Mouse (Mus musculus) bone marrow macrophage, adult 2 months (primary cell): ENCODE measurements around the gene Kars.

Source experiments
- CTCF ChIP-seq: IDR thresholded peaks from 2 replicates; pipeline ENCODE4 v1.5.1; 2012; ENCODE audit warnings: low read depth, mild to moderate bottlenecking, low read length, moderate library complexity
- POLR2A ChIP-seq: IDR thresholded peaks from 2 replicates; pipeline ENCODE4 v1.6.1; 2012; ENCODE audit warnings: mild to moderate bottlenecking, low read depth, low read length, borderline replicate concordance

- TF ChIP-seq POLR2A (no peak), CTCF (no peak)
Observed at GRCm38 (mm10) chr8:111964351-111964750, 46.8 kb downstream of the Kars start.
